Mouse (Mus musculus) small intestine, adult 2 months (tissue): Measurements from ENCODE around the gene Spdl1. TPM values are rescaled to one million over a fixed set of nuclear protein-coding genes. Genes with fewer than 3 reads are reported as not detected.

Experiments used
- H3K27ac ChIP-seq: fragments of 200-500 bp; 2 replicates; pipeline ENCODE4 v1.5.1; 2012; ENCODE audit warnings: low read depth, low read length, control low read depth, inconsistent platforms; ENCODE audit not compliant: insufficient read depth
- H3K27me3 ChIP-seq: fragments of 200-500 bp; 2 replicates; pipeline ENCODE4 v1.6.1; 2012; ENCODE audit warnings: mild to moderate bottlenecking, moderate library complexity, low read length, inconsistent platforms; ENCODE audit not compliant: control insufficient read depth, insufficient read depth
- H3K36me3 ChIP-seq: fragments of 200-500 bp; 2 replicates; pipeline ENCODE4 v1.6.1; 2012; ENCODE audit warnings: mild to moderate bottlenecking, low read length, control low read depth, inconsistent platforms; ENCODE audit not compliant: control insufficient read depth, insufficient read depth
- H3K4me1 ChIP-seq: fragments of 200-500 bp; 2 replicates; pipeline ENCODE4 v1.6.1; 2012; ENCODE audit warnings: low read length, inconsistent platforms, mixed read lengths; ENCODE audit not compliant: control insufficient read depth, insufficient read depth, insufficient read length
- H3K4me3 ChIP-seq: fragments of 200-500 bp; 2 replicates; pipeline ENCODE4 v1.5.1; 2012; ENCODE audit warnings: low read depth, mild to moderate bottlenecking, control low read depth, inconsistent platforms, low read length, moderate library complexity
- CTCF ChIP-seq: fragments of 200-500 bp; IDR thresholded peaks from 2 replicates; pipeline ENCODE4 v1.5.1; 2012; ENCODE audit warnings: low read depth, mild to moderate bottlenecking, control low read depth, inconsistent platforms, low read length, moderate library complexity, mixed read lengths; ENCODE audit not compliant: insufficient replicate concordance, insufficient read length; ENCODE audit errors: extremely low read depth
- POLR2A ChIP-seq: fragments of 200-500 bp; IDR thresholded peaks from 2 replicates; pipeline ENCODE4 v1.6.1; 2012; ENCODE audit warnings: low read depth, mild to moderate bottlenecking, control low read depth, inconsistent platforms, low read length, moderate library complexity
- WGBS: fragments of 180-500 bp; shearing (Covaris S2); methylation state at CpG from one replicate; pipeline ENCODE4 v1.1.7; 2018; 5-methylcytosine and 5-hydroxymethylcytosine counted together
- polyA plus RNA-seq: library from polyadenylated mRNA; depleted of rRNA; stranded (reverse); fragments of >200 nt; gene quantifications from 2 replicates; pipeline ENCODE4 v1.2.3, GENCODE M21; 2012

Spdl1 gene
- polyA plus RNA-seq, 1 experiment, result 0.56 TPM

- H3K27me3 ChIP-seq, result no peaks in the 10 kb centered on the region
- 47% methylated on average over 5 of the region's 5 CpGs for WGBS
- H3K36me3 ChIP-seq, result no peaks in the 10 kb centered on the region
- no peak overlapping the region for H3K4me3 ChIP-seq
- TF ChIP-seq POLR2A (no peak), CTCF (no peak)
- no peaks in the 10 kb centered on the region for H3K4me1 ChIP-seq
- no peak overlapping the region for H3K27ac ChIP-seq
These were observed 6.8 kb upstream of the Spdl1 start for GRCm38 (mm10) chr11:34840283-34840682.

GRCm38 (mm10) chr11:34839051-34839450 is 5.6 kb upstream of the Spdl1 start:
- Histone ChIP-seq H3K27ac (no peak overlapping the region), H3K36me3 (no peaks in the 10 kb centered on the region), H3K27me3 (no peaks in the 10 kb centered on the region), H3K4me3 (no peak overlapping the region), H3K4me1 (no peaks in the 10 kb centered on the region)
- WGBS, result 23% methylated on average over 4 of the region's 4 CpGs
- TF ChIP-seq CTCF, result no peak
- no peak for TF ChIP-seq POLR2A

- no peak for TF ChIP-seq POLR2A
- TF ChIP-seq CTCF, result no peak
- H3K4me3 ChIP-seq, result no peak overlapping the region
- no peak overlapping the region for H3K27ac ChIP-seq
- H3K4me1 ChIP-seq, result no peaks in the 10 kb centered on the region; the same call in 1 of the 2 replicates
- no peaks in the 10 kb centered on the region for H3K36me3 ChIP-seq
- 44% methylated on average over 2 of the region's 2 CpGs for WGBS
- H3K27me3 ChIP-seq, result no peaks in the 10 kb centered on the region
These were observed 2.8 kb upstream of the Spdl1 start for GRCm38 (mm10) chr11:34836272-34836671.

GRCm38 (mm10) chr11:34832678-34833077 is 763 bp downstream of the Spdl1 start:
- no peak overlapping the region for H3K27ac ChIP-seq
- no peaks in the 10 kb centered on the region for H3K27me3 ChIP-seq
- peak overlapping the region; percentile 20 for H3K4me3 ChIP-seq
- no peaks in the 10 kb centered on the region; the same call in 1 of the 2 replicates for H3K4me1 ChIP-seq
- WGBS, result 6% methylated on average over 5 of the region's 5 CpGs
- no peak for TF ChIP-seq CTCF
- no peaks in the 10 kb centered on the region; the same call in 1 of the 2 replicates for H3K36me3 ChIP-seq

GRCm38 (mm10) chr11:34827803-34828202 is 5.6 kb downstream of the Spdl1 start:
- Histone ChIP-seq H3K4me1 (no peaks in the 10 kb centered on the region; the same call in 1 of the 2 replicates), H3K36me3 (peaks cover 9% of the 10 kb centered on the region), H3K27ac (no peak overlapping the region), H3K27me3 (no peaks in the 10 kb centered on the region), H3K4me3 (no peak overlapping the region)
- TF ChIP-seq POLR2A (no peak), CTCF (no peak)
- 90% methylated on average over 3 of the region's 3 CpGs for WGBS

- TF ChIP-seq POLR2A, result no peak
- no peak for TF ChIP-seq CTCF
- Histone ChIP-seq H3K36me3 (peaks cover 12% of the 10 kb centered on the region), H3K4me1 (no peaks in the 10 kb centered on the region), H3K4me3 (no peak overlapping the region), H3K27ac (no peak overlapping the region), H3K27me3 (no peaks in the 10 kb centered on the region)
- 85% methylated on average over 2 of the region's 2 CpGs for WGBS
These were observed 6.5 kb downstream of the Spdl1 start for GRCm38 (mm10) chr11:34826940-34827339.

- Histone ChIP-seq H3K36me3 (peaks cover 12% of the 10 kb centered on the region), H3K4me1 (no peaks in the 10 kb centered on the region), H3K27ac (no peak overlapping the region), H3K4me3 (no peak overlapping the region), H3K27me3 (no peaks in the 10 kb centered on the region)
- TF ChIP-seq CTCF (no peak), POLR2A (no peak)
- 90% methylated on average over 4 of the region's 4 CpGs for WGBS
These were observed 8.7 kb downstream of the Spdl1 start for GRCm38 (mm10) chr11:34824791-34825190.
